Mouse (Mus musculus): ENCODE results near the gene Chuk. TPM values are rescaled to one million over a fixed set of nuclear protein-coding genes. Genes with fewer than 3 reads are reported as not detected.

Chuk gene
- polyA plus RNA-seq, 1 experiment from 2014 or later = 52.5 TPM

DNA sequence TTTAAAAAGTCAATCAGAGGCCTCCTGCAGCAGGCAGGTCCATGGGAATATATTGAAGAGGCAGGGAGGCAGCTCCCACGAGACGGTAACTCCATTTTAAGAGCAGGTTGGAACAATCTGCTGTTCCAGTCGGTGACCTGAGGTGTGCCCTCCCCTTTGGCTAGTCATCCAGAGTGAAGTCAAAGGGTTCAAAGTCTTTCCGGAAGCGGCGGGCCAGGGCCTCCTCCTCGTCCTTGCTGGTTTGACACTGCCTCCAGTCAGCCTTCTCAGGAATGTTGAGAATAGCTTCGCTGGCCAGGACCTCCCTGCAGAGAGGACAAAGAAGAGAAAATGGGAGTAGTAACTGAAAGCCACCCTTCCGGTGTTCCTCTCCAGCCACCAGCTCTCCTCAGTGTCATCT is 3.1 kb upstream of the Chuk start:
- Histone ChIP-seq H3K27me3 (ENCODE audit: control insufficient read depth, insufficient read depth, low read length) (no peaks in the 10 kb centered on the region), H3K4me2 (replicated peaks) (no peak overlapping the region), H3K9ac (no peak overlapping the region), H3K9me3 (ENCODE audit: control insufficient read depth, low read length) (no peaks in the 10 kb centered on the region), H3K4me1 (replicated peaks; ENCODE audit: control insufficient read depth, insufficient read depth, low read length) (peaks cover 14% of the 10 kb centered on the region), H3K27ac (no peak overlapping the region), H3K36me3 (replicated peaks; ENCODE audit: control insufficient read depth, insufficient read depth) (peaks cover 52% of the 10 kb centered on the region), H3K4me3 (replicated peaks; ENCODE audit: low read length) (no peak overlapping the region)
- WGBS = 89% methylated on average over 9 of the region's 9 CpGs
- no peak for ATAC-seq (ENCODE audit: low FRiP score)
- no peak for DNase-seq (ENCODE audit: low spot score)

DNA sequence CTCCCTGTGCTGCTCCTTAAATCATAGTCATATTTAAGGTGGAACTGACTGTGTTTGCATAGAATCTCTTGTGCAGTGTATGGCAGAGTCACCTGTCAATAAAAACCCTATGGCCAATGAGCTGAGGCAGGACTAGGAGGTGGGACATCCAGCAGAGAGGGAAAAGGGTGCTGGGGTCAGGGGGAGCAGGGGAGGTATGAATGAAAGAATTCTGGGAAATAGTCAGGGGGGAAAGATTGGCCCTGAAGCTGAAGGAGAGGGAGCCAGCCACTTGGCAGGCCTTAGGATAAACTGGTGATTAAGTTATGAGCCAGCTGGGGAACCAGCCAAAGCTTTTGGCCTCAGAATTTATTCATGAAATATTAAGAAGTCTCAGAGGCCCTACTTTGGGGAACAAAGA is 1.7 kb upstream of the Chuk start:
- Histone ChIP-seq H3K4me1 (replicated peaks; ENCODE audit: control insufficient read depth, insufficient read depth, low read length) (peaks cover 14% of the 10 kb centered on the region), H3K4me2 (replicated peaks) (no peak overlapping the region), H3K27me3 (ENCODE audit: control insufficient read depth, insufficient read depth, low read length) (no peaks in the 10 kb centered on the region), H3K9ac (no peak overlapping the region), H3K4me3 (replicated peaks; ENCODE audit: low read length) (no peak overlapping the region), H3K27ac (no peak overlapping the region), H3K36me3 (replicated peaks; ENCODE audit: control insufficient read depth, insufficient read depth) (peaks cover 39% of the 10 kb centered on the region), H3K9me3 (ENCODE audit: control insufficient read depth, low read length) (no peaks in the 10 kb centered on the region)
- DNase-seq (ENCODE audit: low spot score) (no peak), ATAC-seq (ENCODE audit: low FRiP score) (no peak)

DNA sequence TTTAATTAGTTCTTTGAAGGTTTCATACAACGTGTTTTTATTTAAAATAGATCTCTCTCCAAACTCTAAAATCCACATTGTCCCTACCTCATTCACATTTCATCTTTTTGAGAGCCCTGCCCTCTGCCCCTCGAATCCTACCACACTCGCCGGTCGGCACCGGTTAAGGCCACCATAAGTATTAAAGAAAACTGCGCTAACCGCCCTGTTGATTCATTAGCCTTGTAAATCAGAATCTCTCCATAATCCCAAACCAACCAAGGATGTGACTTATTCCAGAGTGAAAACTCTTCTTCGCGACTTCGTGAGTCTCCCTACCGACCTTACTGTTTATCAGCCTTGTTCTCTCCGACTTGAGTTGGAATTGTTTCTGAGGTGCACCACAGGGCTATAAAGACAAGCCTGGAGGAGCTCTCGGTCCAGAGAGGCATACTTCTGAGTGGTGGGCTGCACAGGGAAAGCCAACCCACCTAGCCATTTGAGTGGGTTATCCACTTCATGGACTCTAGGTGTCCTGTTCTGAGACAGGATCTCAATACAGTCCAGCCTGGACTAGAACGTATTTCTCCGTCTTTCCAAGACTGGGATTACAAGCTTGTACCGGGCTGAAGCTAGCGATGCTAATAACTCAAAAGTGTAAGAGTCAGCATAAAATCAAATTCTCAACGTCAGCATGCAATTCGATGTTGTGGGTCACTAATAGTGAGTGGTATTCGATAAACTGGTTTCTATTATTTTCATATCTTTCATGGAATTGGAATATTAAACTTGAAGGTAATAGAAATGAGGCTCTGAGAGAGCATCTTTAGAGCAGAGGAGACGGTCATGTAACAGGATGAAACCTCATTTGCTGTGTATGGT is 611 bp upstream of the Chuk start:
- H3K27me3 ChIP-seq (ENCODE audit: control insufficient read depth, insufficient read depth, low read length) = no peaks in the 10 kb centered on the region
- H3K27ac ChIP-seq = peak overlapping the region; percentile 77
- H3K9me3 ChIP-seq (ENCODE audit: control insufficient read depth, low read length) = no peaks in the 10 kb centered on the region
- peak overlapping the region; percentile 98 for H3K9ac ChIP-seq
- no peak for DNase-seq (ENCODE audit: low spot score)
- peaks cover 31% of the 10 kb centered on the region for H3K36me3 ChIP-seq (replicated peaks; ENCODE audit: control insufficient read depth, insufficient read depth)
- peak; percentile 21; the same call in 1 of the 2 replicates for ATAC-seq (ENCODE audit: low FRiP score)
- peaks cover 14% of the 10 kb centered on the region for H3K4me1 ChIP-seq (replicated peaks; ENCODE audit: control insufficient read depth, insufficient read depth, low read length)
- peak overlapping the region; percentile 96 for H3K4me3 ChIP-seq (replicated peaks; ENCODE audit: low read length)
- WGBS = 26% methylated on average over 22 of the region's 22 CpGs
- peak overlapping the region; percentile 95 for H3K4me2 ChIP-seq (replicated peaks)

DNA sequence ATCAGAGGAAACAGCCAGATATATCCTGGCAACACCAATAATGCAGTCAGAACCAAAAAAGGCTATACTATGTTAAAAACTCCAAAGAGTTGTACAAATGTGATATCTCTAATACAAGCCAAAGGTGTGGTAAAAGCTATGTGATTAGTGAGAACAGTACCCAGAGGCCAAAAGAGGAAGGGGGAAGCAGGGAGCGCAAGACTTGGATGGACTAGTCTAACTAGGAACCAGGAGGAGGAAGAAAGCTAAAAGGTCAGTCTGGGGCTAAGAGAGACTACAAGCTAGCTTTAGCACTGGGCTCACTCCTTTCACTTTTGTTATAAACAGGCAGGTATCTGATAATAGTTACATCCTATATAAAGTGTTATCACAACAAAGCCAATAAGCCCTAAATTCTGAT is 2.9 kb downstream of the Chuk start:
- H3K4me2 ChIP-seq (replicated peaks) = no peak overlapping the region
- H3K4me3 ChIP-seq (replicated peaks; ENCODE audit: low read length) = no peak overlapping the region
- no peak overlapping the region for H3K27ac ChIP-seq
- DNase-seq (ENCODE audit: low spot score) (no peak), ATAC-seq (ENCODE audit: low FRiP score) (no peak)
- peaks cover 27% of the 10 kb centered on the region for H3K36me3 ChIP-seq (replicated peaks; ENCODE audit: control insufficient read depth, insufficient read depth)
- H3K27me3 ChIP-seq (ENCODE audit: control insufficient read depth, insufficient read depth, low read length) = no peaks in the 10 kb centered on the region
- H3K4me1 ChIP-seq (replicated peaks; ENCODE audit: control insufficient read depth, insufficient read depth, low read length) = peaks cover 14% of the 10 kb centered on the region
- no peak overlapping the region for H3K9ac ChIP-seq
- H3K9me3 ChIP-seq (ENCODE audit: control insufficient read depth, low read length) = no peaks in the 10 kb centered on the region
- WGBS = 91% methylated on average over 1 of the region's 1 CpGs

DNA sequence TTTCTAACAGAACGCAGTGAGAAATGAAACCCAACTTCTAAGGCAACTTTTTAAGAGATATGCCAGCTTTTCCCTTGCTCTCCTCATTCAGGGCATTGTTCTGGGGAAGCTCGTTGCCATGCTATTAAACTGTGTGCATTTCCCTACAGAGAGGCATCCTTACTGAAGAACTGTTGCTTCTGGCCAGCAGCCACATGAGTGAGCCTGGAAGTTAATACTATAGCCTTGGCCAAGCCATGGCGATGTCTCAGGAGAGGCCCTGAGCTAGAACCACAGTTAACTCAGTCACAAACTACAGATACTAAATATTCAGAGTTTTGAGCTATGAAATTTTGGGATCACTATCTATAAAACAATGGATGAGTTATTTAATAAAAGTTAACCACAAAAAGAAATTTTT is 4.3 kb downstream of the Chuk start:
- Histone ChIP-seq H3K4me3 (replicated peaks; ENCODE audit: low read length) (no peak overlapping the region), H3K9ac (no peak overlapping the region), H3K27me3 (ENCODE audit: control insufficient read depth, insufficient read depth, low read length) (no peaks in the 10 kb centered on the region), H3K4me1 (replicated peaks; ENCODE audit: control insufficient read depth, insufficient read depth, low read length) (peaks cover 12% of the 10 kb centered on the region), H3K36me3 (replicated peaks; ENCODE audit: control insufficient read depth, insufficient read depth) (peaks cover 41% of the 10 kb centered on the region), H3K9me3 (ENCODE audit: control insufficient read depth, low read length) (no peaks in the 10 kb centered on the region), H3K27ac (no peak overlapping the region), H3K4me2 (replicated peaks) (no peak overlapping the region)
- no peak for ATAC-seq (ENCODE audit: low FRiP score)
- WGBS = 92% methylated on average over 3 of the region's 3 CpGs
- DNase-seq (ENCODE audit: low spot score) = no peak

DNA sequence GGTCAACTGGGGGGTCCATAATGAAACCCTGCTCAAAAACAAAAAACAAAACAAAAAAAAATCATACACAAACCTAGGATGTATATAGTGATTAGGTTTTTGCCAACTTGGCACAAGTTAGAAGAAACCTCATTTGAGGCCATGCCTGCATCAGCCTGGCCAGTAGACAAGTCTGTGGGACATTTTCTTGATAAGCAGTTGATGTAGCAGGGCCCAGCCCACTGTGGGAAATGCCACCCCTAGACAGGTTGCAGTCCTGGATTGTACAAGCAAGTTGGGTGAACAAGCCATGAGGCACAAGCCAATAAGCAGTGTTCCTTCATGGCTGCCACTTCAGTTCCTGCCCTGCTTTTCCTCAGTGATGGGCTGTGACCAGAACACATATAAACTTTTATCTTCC is 6.4 kb downstream of the Chuk start:
- no peak for DNase-seq (ENCODE audit: low spot score)
- H3K36me3 ChIP-seq (replicated peaks; ENCODE audit: control insufficient read depth, insufficient read depth) = peaks cover 62% of the 10 kb centered on the region
- H3K27me3 ChIP-seq (ENCODE audit: control insufficient read depth, insufficient read depth, low read length) = no peaks in the 10 kb centered on the region
- no peak overlapping the region for H3K9ac ChIP-seq
- H3K27ac ChIP-seq = no peak overlapping the region
- no peak overlapping the region for H3K4me2 ChIP-seq (replicated peaks)
- no peak overlapping the region for H3K4me3 ChIP-seq (replicated peaks; ENCODE audit: low read length)
- no peaks in the 10 kb centered on the region for H3K4me1 ChIP-seq (replicated peaks; ENCODE audit: control insufficient read depth, insufficient read depth, low read length)
- 0 out of 2 replicates have a peak, but pooled peaks cover 10% of the 10 kb centered on the region for H3K9me3 ChIP-seq (ENCODE audit: control insufficient read depth, low read length)
- no peak for ATAC-seq (ENCODE audit: low FRiP score)

DNA sequence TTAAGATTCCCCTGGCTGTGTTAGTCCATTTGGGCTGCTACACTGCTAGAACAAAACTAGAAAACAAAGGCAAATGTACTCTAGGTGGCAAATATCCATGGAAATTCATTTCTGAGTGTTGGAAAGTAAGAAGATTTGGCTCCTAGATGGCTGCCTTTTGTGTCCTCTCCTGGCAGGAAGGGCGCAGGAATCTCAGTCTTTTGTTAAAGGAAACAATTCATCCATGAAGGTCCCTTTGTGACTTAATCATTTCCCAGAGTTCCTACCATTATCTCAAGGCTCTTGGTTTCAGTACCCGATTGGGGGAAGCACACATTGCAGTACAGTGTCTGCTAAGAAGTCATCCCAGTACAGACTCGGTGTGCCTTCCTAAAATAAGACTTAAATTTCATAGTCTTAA is 21.0 kb downstream of the Chuk start:
- H3K27ac ChIP-seq = no peak overlapping the region
- ATAC-seq (ENCODE audit: low FRiP score) = no peak
- no peak overlapping the region for H3K4me2 ChIP-seq (replicated peaks)
- no peaks in the 10 kb centered on the region for H3K27me3 ChIP-seq (ENCODE audit: control insufficient read depth, insufficient read depth, low read length)
- no peaks in the 10 kb centered on the region for H3K9me3 ChIP-seq (ENCODE audit: control insufficient read depth, low read length)
- DNase-seq (ENCODE audit: low spot score) = no peak
- H3K36me3 ChIP-seq (replicated peaks; ENCODE audit: control insufficient read depth, insufficient read depth) = peaks cover 83% of the 10 kb centered on the region
- no peaks in the 10 kb centered on the region for H3K4me1 ChIP-seq (replicated peaks; ENCODE audit: control insufficient read depth, insufficient read depth, low read length)
- WGBS = 19% methylated on average over 3 of the region's 3 CpGs
- no peak overlapping the region for H3K9ac ChIP-seq
- no peak overlapping the region for H3K4me3 ChIP-seq (replicated peaks; ENCODE audit: low read length)

DNA sequence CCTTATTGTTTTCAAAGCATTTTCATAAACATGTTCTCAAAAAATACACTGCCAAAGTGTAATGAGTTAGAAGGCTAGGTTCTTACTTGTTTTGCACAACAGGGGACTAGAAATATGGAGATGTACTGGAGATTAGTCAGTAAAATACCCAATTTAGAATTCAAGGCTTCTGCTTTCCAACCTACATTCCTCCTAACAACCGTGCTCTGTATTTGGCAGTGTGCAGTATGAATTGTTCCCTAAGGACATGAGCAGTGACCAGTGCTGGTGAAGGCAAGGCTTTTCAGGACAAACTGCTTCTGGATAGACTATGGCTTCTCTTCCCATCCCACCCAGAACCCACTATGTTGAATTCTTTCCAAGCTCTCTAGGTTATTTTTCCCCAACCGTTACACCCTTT is 26.4 kb downstream of the Chuk start:
- Histone ChIP-seq H3K9me3 (ENCODE audit: control insufficient read depth, low read length) (no peaks in the 10 kb centered on the region), H3K9ac (no peak overlapping the region), H3K36me3 (replicated peaks; ENCODE audit: control insufficient read depth, insufficient read depth) (peaks cover 86% of the 10 kb centered on the region)

DNA sequence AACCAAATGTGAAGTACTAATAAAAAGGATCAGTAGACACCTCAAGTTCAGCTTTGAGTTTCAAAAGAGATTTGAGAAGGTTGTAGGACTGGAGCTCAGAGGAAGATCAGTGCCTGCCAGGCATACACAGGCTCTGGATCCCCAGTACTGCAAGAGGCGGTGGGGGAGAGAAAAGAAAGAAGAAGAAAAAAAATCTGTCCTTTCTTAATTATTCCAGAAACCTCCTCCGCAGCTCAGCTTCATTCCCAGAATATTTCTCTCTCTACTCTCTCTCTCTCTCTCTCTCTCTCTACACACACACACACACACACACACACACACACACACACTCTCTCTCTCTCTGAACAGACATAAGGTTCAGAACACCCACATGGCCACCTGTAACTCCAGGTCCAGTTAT is 27.3 kb downstream of the Chuk start:
- Histone ChIP-seq H3K9me3 (ENCODE audit: control insufficient read depth, low read length) (no peaks in the 10 kb centered on the region), H3K27me3 (ENCODE audit: control insufficient read depth, insufficient read depth, low read length) (no peaks in the 10 kb centered on the region), H3K36me3 (replicated peaks; ENCODE audit: control insufficient read depth, insufficient read depth) (peaks cover 88% of the 10 kb centered on the region), H3K27ac (no peak overlapping the region), H3K9ac (no peak overlapping the region), H3K4me1 (replicated peaks; ENCODE audit: control insufficient read depth, insufficient read depth, low read length) (no peaks in the 10 kb centered on the region), H3K4me3 (replicated peaks; ENCODE audit: low read length) (no peak overlapping the region), H3K4me2 (replicated peaks) (no peak overlapping the region)
- whole genome bisulfite sequencing = 70% methylated on average over 2 of the region's 2 CpGs
- ATAC-seq (ENCODE audit: low FRiP score) = no peak
- DNase-seq (ENCODE audit: low spot score) = no peak

More for the DNA sequence above, 26.4 kb downstream of the Chuk start:
- H3K27ac ChIP-seq = no peak overlapping the region
- WGBS = 95% methylated on average over 2 of the region's 2 CpGs
- ATAC-seq (ENCODE audit: low FRiP score) (no peak), DNase-seq (ENCODE audit: low spot score) (no peak)
- no peak overlapping the region for H3K4me2 ChIP-seq (replicated peaks)
- no peaks in the 10 kb centered on the region for H3K27me3 ChIP-seq (ENCODE audit: control insufficient read depth, insufficient read depth, low read length)
- H3K4me1 ChIP-seq (replicated peaks; ENCODE audit: control insufficient read depth, insufficient read depth, low read length) = no peaks in the 10 kb centered on the region
- H3K4me3 ChIP-seq (replicated peaks; ENCODE audit: low read length) = no peak overlapping the region

DNA sequence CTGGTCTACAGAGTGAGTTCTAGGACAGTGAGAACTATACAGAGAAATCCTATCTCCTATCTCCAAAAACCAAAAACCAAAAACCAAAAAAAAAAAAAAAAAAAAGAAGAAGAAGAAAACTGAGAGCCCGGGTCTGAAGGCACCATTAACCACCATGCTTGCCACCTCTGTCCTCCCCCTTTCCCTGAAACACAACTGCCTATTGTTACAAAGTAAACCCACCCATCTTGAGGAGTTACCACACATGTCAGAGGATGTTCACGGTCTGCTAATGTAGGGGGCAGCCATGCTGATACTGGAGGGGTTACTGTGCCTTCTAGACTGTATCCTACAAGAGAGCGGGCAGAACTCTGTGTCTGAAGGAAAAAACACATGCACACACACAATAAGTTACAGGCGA is 30.3 kb downstream of the Chuk start:
- no peak overlapping the region for H3K4me3 ChIP-seq (replicated peaks; ENCODE audit: low read length)
- DNase-seq (ENCODE audit: low spot score) (no peak), ATAC-seq (ENCODE audit: low FRiP score) (no peak)
- no peak overlapping the region for H3K4me2 ChIP-seq (replicated peaks)
- no peak overlapping the region for H3K27ac ChIP-seq
- no peak overlapping the region for H3K9ac ChIP-seq
- WGBS = 90% methylated on average over 4 of the region's 4 CpGs
- no peaks in the 10 kb centered on the region for H3K4me1 ChIP-seq (replicated peaks; ENCODE audit: control insufficient read depth, insufficient read depth, low read length)
- peaks cover 79% of the 10 kb centered on the region for H3K36me3 ChIP-seq (replicated peaks; ENCODE audit: control insufficient read depth, insufficient read depth)
- no peaks in the 10 kb centered on the region for H3K9me3 ChIP-seq (ENCODE audit: control insufficient read depth, low read length)
- H3K27me3 ChIP-seq (ENCODE audit: control insufficient read depth, insufficient read depth, low read length) = no peaks in the 10 kb centered on the region

All from hindbrain, embryonic 14.5 days (tissue).